Mouse (Mus musculus) heart, adult 18-20 months (tissue): ENCODE measurements around the gene Slc5a12. TPM values are rescaled to one million over a fixed set of nuclear protein-coding genes. Genes with fewer than 3 reads are reported as not detected.

Experiments used
- DNase-seq, 2 experiments: peaks; one replicate each; pipeline ENCODE4 v3.0.0; 2021 to 2022; ENCODE audit warnings: mixed read lengths in 1 of 2
- long read RNA-seq, 2 experiments: library from polyadenylated mRNA; stranded (forward); transcript quantifications; one replicate each; pipeline ENCODE4 v2.0.0; 2021
- total RNA-seq, 2 experiments: library from RNA; stranded (reverse); gene quantifications; 2 replicates each; pipeline ENCODE4 v1.2.3; 2021

Slc5a12 gene
- not detected for total RNA-seq
- long read RNA-seq, experiment 1: 0 reads
- long read RNA-seq, experiment 2: 0 reads

GRCm38 (mm10) chr2:110596932-110597331, at the start of gene Slc5a12:
Gene Slc5a12, plus strand, starts transcription at chr2:110597298.
- no peak for DNase-seq

GRCm38 (mm10) chr2:110556098-110556497, 41.0 kb upstream of the Slc5a12 start:
- DNase-seq: no peak

- DNase-seq: no peak
Observed at GRCm38 (mm10) chr2:110562621-110563020, 34.5 kb upstream of the Slc5a12 start.

- DNase-seq: peak; percentile 33 to 78
Observed at GRCm38 (mm10) chr2:110564673-110565627, 32.1 kb upstream of the Slc5a12 start.

- DNase-seq: no peak
Observed at GRCm38 (mm10) chr2:110586692-110587091, 10.4 kb upstream of the Slc5a12 start.

- no peak for DNase-seq
Observed at GRCm38 (mm10) chr2:110590007-110590406, 7.1 kb upstream of the Slc5a12 start.

GRCm38 (mm10) chr2:110592276-110592675, 4.8 kb upstream of the Slc5a12 start:
- no peak for DNase-seq

- no peak for DNase-seq
Observed at GRCm38 (mm10) chr2:110644358-110644757, 47.3 kb downstream of the Slc5a12 start.

GRCm38 (mm10) chr2:110644846-110645245, 47.7 kb downstream of the Slc5a12 start:
- no peak for DNase-seq

- peak in 1 of 2 experiments; percentile 23 for DNase-seq
Observed at GRCm38 (mm10) chr2:110663329-110663728, 66.2 kb downstream of the Slc5a12 start.

- DNase-seq: no peak
Observed at GRCm38 (mm10) chr2:110671071-110671624, 74.0 kb downstream of the Slc5a12 start.

Other genes with a start within 250 kb of the Slc5a12 start
- gene Fibin, start 234.1 kb upstream of the Slc5a12 start, total RNA-seq: 1 to 10 TPM; 4.0 to 7.8 TPM
- gene Muc15, start 124.0 kb downstream of the Slc5a12 start, total RNA-seq: under 1 TPM in 1 of 2 experiments, not detected in 1; 0.07 TPM